Mouse (Mus musculus) neutrophil, adult 65 days (primary cell): ENCODE data around the gene Mum1. TPM values are rescaled to one million over a fixed set of nuclear protein-coding genes. Genes with fewer than 3 reads are reported as not detected.

Source experiments
- total RNA-seq: library from RNA; stranded (reverse); gene quantifications from 2 replicates; pipeline ENCODE4 v1.2.4, GENCODE M21; 2023

Mum1 gene
- total RNA-seq, result 20.6 and 22.3 TPM in 2 replicates

DNA sequence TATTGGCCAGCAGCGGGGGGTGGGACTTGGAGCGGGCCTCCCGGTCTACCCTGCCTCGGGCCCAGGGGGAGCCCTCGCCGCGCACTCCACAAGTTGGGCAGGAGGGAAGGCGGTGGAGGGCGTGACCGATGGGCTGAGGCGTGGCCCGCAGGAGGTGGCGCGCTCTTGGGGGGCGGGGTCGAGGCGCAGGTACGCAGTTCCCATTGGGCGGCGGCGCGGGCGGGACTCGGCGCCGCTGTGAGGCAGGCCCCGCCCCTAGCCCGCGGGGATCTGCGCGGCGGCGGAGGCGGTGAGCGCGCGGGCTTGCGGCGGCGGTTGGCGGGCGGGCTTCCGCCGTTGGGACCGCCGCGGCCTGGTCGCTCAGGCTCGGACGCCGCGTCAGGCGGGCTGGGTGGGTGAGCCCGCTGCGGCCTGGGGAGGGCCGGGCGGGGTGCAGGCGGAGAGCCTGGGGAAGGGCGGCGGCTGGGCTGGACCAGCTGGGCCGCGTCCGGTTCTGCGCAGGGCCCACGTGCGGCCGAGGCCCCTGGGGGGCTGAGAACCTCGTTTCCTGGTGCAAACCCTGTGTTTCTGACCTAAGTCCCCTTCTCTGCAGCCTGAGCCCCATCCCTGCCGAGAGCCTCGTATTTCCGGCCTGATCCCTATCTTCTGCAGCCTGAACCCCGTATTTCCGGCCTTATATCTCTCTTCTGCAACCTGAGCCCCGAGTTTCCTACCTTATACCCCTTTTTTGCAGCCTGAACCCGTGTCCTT lies at the start of gene Mum1:
Gene Mum1, plus strand, starts transcription at position 19 of the 750 bp plus-strand sequence.

DNA sequence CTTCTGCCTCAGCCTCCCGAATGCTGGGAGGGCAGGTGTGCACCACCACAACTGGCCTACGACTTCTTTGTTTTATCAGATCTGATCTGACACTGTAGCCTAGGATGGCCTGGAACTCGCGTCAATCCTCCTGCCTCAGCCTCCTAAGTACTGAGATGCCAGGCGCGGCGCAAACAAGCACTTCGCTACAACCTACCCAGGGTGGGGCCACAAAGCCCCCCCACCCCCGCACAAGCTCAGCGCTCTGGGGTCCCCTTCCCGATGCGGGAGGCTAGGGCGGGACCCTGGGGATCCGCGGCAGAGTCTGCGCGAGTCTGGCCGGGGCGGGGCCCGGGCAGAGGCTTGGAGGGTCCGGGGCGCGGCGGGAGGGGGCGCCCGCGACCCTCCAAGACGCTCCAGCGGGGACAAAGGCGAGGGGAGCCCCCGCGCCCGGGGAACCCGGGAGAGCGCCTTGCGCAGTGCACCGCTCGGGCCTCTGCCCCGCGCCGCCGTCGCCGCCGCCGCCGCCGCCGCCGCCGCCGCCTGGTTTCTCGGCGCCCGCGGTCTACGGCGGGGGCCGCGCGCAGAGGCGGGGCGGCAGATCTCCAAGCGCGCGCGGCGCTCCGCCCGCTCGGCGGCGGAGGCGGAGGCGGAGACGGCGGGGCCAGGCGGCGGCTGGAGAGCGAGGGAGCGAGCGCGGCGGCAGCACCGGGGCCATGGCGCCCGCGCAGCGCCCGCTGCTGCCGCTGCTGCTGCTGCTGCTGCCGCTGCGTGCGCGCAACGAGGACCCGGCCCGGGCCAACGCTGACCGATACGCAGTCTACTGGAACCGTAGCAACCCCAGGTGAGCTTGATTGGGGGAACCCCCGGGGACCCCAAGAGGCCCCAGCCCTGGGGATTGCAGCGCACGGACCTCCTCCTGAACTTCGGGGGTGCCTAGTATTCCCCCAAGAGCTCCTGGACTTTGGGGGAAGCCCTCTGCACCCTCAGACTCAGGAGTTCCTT lies 46.9 kb upstream of the Mum1 start, which contains the start of gene Efna2:
Gene Efna2, plus strand, starts transcription at position 415 of the 984 bp plus-strand sequence.

DNA sequence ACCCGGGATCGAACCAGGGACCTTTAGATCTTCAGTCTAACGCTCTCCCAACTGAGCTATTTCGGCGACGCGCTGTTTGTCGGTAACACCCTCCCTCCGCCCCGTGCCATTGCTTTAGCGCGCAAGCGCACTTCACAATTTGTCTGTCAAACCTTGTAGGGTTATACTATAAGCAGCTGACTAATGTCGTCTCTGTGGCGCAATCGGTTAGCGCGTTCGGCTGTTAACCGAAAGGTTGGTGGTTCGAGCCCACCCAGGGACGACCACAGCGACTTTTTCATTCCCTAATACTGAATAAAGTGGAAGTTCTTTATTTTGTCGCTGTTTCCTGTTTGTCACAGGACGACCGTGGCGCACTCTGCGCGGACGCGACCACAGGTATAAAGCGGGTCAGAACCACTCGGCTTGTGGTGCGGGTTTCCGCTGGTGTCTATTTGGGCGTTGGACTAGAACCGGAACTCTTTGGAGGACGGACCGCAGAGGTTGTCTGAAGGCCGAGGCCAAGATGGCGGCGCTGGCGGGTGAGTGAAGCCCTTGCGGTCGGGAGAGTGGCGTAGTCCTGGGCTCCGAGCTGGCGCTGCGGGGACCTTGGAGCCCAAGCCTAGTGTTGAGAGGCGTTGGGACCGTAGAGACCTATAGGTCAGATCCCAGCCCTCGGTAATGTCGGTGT lies 22.9 kb downstream of the Mum1 start, which contains the start of gene Ndufs7:
Gene Ndufs7, plus strand, starts transcription at position 151 of the 670 bp plus-strand sequence.

DNA sequence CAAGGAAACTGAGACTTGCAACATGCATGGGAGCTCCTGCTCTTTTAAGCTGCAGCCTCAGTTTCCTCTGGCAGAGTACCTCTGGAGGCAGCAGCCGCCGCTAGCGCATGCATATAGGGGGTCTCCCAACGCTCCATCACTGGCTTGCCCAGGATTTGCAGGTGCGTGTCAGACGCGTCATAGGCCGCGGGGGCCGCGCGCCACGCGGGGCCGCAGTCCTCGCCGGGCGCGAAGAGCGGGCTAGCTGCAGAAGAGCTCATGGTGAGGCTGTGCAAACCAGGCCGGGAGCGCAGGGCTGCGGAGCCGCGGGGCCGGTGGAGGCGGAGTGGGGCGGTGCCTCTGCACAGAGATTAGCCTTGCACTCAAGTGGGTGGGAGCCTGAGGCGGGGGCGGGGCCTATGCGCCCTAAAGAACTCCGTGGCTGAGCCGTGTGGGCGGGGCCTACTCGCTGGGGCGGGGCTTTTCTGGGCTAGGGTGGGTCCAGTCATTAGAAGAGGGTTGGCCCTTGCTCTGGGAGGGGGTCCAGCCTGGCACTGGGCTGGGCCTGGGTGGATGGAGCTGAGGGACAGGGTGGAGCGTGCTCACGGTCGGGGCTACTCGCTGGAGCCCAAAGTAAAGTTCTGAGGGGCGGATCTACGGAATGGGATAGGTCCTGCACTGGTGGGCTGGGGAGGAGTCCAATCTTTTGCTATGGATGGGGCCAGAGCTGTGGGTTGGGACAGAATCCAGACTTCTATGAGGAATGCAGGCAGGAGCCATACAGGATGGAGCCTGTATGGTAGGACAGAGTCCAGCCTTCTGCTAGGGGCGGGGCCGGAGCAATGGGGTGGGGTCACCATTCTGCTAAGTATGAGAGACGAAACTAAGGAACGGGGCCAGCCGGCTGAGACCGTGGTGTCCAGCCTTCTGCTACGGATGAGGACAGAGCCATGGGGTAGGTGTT lies 34.7 kb downstream of the Mum1 start, which contains the start of the genes Gamt and Dazap1:
Gene Gamt, minus strand, starts transcription at position 371 of the 943 bp plus-strand sequence.
Gene Dazap1, plus strand, starts transcription at position 845 of the 943 bp plus-strand sequence.

DNA sequence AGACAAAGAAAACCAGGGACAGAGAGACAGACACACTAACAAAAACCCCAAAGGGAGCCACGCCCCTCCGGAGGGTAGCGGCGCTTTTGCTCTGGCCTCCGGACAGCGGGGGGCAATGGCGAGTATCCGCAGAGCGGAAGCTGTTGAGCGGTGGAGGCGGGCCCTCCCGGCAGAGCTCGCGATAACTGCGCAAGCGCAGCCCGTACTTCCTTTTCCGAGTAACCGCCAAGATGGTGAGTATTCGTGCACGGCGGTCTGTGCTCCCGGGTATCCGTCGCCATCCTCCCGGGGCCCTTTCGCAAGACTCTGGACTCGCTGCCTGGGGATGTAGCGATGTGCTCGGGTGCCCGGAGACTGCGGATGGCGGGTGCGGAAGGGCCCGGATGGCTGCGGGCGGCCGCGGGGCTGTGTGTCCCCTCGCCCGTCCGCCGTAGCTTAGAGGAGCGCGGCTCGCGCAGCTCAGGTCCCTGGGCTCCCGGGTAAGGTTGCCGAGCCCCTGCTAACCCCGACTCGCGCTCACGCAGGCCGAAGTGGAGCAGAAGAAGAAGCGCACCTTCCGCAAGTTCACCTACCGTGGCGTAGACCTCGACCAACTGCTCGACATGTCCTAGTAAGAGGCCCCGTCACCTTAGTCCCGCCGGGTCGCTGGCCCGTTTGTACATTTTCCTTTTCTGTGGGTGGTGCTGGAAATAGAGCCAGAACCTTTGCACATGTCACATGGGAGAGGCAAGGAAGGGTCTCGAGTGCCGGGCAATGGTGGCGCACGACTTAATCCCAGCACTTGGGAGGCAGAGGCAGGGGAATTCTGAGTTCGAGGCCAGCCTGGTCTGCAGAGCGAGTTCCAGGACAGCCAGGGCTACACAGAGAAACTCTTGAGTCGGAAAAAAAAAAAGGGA lies 66.3 kb downstream of the Mum1 start, which contains the start of gene Rps15:
Gene Rps15, plus strand, starts transcription at position 203 of the 896 bp plus-strand sequence.

Other genes starting within 250 kb of the Mum1 start
- gene Tmem259, start 242.1 kb upstream of the Mum1 start, total RNA-seq, result 65.1 and 75.1 TPM in 2 replicates
- 381 and 568 TPM in 2 replicates for gene Cnn2, start 237.8 kb upstream of the Mum1 start, total RNA-seq
- gene Abca7, start 229.9 kb upstream of the Mum1 start, total RNA-seq, result 105 and 153 TPM in 2 replicates
- 445 and 546 TPM in 2 replicates for gene Arhgap45, start 209.8 kb upstream of the Mum1 start, total RNA-seq
- gene Polr2e, start 186.6 kb upstream of the Mum1 start, total RNA-seq, result 31.6 and 36.0 TPM in 2 replicates
- gene Gpx4, start 179.3 kb upstream of the Mum1 start, total RNA-seq, result 228 and 229 TPM in 2 replicates
- 164 and 210 TPM in 2 replicates for gene Sbno2, start 120.9 kb upstream of the Mum1 start, total RNA-seq
- 193 and 249 TPM in 2 replicates for gene Stk11, start 110.6 kb upstream of the Mum1 start, total RNA-seq
- 81.5 and 92.7 TPM in 2 replicates for gene Atp5d, start 87.8 kb upstream of the Mum1 start, total RNA-seq
- gene Cbarp, start 85.6 kb upstream of the Mum1 start, total RNA-seq, result 0.61 and 1.3 TPM in 2 replicates
- 220 and 226 TPM in 2 replicates for gene Midn, start 78.2 kb upstream of the Mum1 start, total RNA-seq
- gene Cirbp, start 60.4 kb upstream of the Mum1 start, total RNA-seq, result 41.2 and 65.3 TPM in 2 replicates
- gene 1600002K03Rik, start 53.5 kb upstream of the Mum1 start, total RNA-seq, result 1.8 and 2.7 TPM in 2 replicates
- not detected in 2 replicates for gene Efna2, start 47.0 kb upstream of the Mum1 start, total RNA-seq
- gene Ndufs7, start 22.7 kb downstream of the Mum1 start, total RNA-seq, result 44.9 and 49.8 TPM in 2 replicates
- 4.0 and 4.8 TPM in 2 replicates for gene Gamt, start 34.6 kb downstream of the Mum1 start, total RNA-seq
- gene Dazap1, start 35.1 kb downstream of the Mum1 start, total RNA-seq, result 71.8 and 72.5 TPM in 2 replicates
- 539 and 578 TPM in 2 replicates for gene Rps15, start 66.0 kb downstream of the Mum1 start, total RNA-seq
- gene Apc2, start 69.5 kb downstream of the Mum1 start, total RNA-seq, result not detected in 2 replicates
- 29.5 and 40.3 TPM in 2 replicates for gene 2310011J03Rik, start 94.1 kb downstream of the Mum1 start, total RNA-seq
- not detected in 2 replicates for gene Pcsk4, start 103.1 kb downstream of the Mum1 start, total RNA-seq
- 0.44 and 0.54 TPM in 2 replicates for gene Reep6, start 103.5 kb downstream of the Mum1 start, total RNA-seq
- not detected in 2 replicates for gene Adamtsl5, start 122.0 kb downstream of the Mum1 start, total RNA-seq
- gene Plk5, start 130.0 kb downstream of the Mum1 start, total RNA-seq, result not detected in 2 replicates
- gene Mex3d, start 161.2 kb downstream of the Mum1 start, total RNA-seq, result 1.9 and 2.6 TPM in 2 replicates
- gene Mbd3, start 173.1 kb downstream of the Mum1 start, total RNA-seq, result 30.1 and 33.3 TPM in 2 replicates
- 68.5 and 72.8 TPM in 2 replicates for gene Uqcr11, start 180.4 kb downstream of the Mum1 start, total RNA-seq
- gene Tcf3, start 207.2 kb downstream of the Mum1 start, total RNA-seq, result 40.0 and 42.1 TPM in 2 replicates